Mouse (Mus musculus): Measurements from ENCODE around the gene Itga8. TPM values are rescaled to one million over a fixed set of nuclear protein-coding genes. Genes with fewer than 3 reads are reported as not detected.

The Itga8 gene
- polyA plus RNA-seq, 1 experiment from 2014 or later = 8.1 TPM

DNA sequence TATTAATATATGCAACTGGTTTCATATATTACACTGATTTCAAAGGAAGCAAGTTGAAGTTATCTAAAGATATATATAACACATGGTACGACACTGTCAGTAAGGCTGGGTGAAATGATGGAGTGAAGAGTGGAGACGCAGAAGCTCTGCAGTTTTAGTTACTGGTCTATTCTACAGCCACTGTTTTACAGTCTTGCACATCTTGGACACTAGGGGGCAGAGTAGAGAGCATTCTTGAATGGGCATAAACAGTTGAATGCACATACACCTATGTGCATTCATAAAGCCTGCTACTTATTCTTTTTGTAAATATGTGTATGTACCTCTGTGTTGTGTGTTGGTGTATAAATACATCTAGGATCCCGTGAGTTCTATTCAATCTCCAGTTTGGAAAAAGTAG is 141.2 kb downstream of the Itga8 start:
- Histone ChIP-seq H3K4me1 (replicated peaks; ENCODE audit: control insufficient read depth, insufficient read depth, low read length) (no peaks in the 10 kb centered on the region), H3K27ac (ENCODE audit: low read depth, low read length) (no peak overlapping the region), H3K27me3 (replicated peaks; ENCODE audit: control insufficient read depth, insufficient read depth, low read length) (no peaks in the 10 kb centered on the region), H3K9ac (ENCODE audit: low read depth, low read length) (no peak overlapping the region), H3K9me3 (ENCODE audit: control insufficient read depth, low read length) (no peaks in the 10 kb centered on the region), H3K4me3 (ENCODE audit: low read depth, low read length) (no peak overlapping the region), H3K4me2 (no peak overlapping the region), H3K36me3 (ENCODE audit: control insufficient read depth, insufficient read depth, low read length) (no peaks in the 10 kb centered on the region)
- 69% methylated on average over 3 of the region's 3 CpGs for WGBS
- ATAC-seq (replicated peaks; ENCODE audit: low FRiP score) (no peak), DNase-seq (ENCODE audit: low spot score) (no peak)

DNA sequence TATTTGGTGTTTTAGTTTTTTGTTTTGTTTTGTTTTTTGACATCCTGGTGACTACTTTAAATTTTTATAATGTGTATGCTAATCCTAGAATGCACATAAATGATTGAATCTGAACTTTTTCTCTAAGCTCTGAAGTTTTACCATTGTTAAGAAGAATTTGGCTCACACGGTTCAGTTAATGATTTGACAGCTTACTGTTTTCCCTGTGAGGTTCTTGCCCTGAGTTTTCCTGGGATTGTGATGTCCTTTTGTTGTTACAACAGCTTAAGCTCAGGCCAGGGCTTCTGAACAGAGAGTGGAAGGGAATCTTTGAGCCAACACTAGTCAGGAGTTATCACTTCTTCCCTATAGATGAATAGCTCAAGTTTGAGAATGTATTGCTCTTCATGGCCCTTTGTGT is 144.7 kb downstream of the Itga8 start:
- Histone ChIP-seq H3K4me1 (replicated peaks; ENCODE audit: control insufficient read depth, insufficient read depth, low read length) (no peaks in the 10 kb centered on the region), H3K4me3 (ENCODE audit: low read depth, low read length) (no peak overlapping the region), H3K9me3 (ENCODE audit: control insufficient read depth, low read length) (no peaks in the 10 kb centered on the region), H3K36me3 (ENCODE audit: control insufficient read depth, insufficient read depth, low read length) (no peaks in the 10 kb centered on the region), H3K9ac (ENCODE audit: low read depth, low read length) (no peak overlapping the region), H3K27me3 (replicated peaks; ENCODE audit: control insufficient read depth, insufficient read depth, low read length) (no peaks in the 10 kb centered on the region), H3K27ac (ENCODE audit: low read depth, low read length) (no peak overlapping the region), H3K4me2 (no peak overlapping the region)
- WGBS = 47% methylated on average over 1 of the region's 1 CpGs
- ATAC-seq (replicated peaks; ENCODE audit: low FRiP score) = no peak
- DNase-seq (ENCODE audit: low spot score) = no peak

DNA sequence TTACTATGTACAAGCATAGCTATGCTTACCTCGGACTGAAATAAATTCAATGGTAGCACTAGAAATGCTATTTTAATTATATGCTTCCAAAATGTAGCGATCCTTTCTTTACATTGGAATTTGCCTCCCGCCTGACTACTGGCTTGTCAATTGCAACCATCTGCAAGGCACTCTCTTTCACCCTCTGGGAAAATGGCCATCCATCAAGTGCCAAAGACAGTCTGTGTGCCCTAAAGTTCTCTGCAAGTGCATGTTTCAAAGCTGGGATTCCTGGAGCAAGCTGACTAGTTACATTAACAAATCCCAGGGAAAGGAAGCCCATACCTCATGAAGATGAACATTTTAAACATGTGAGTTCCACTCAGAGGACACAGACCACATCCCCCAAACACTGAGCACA is 145.3 kb downstream of the Itga8 start:
- H3K9ac ChIP-seq (ENCODE audit: low read depth, low read length) = no peak overlapping the region
- no peak overlapping the region for H3K4me3 ChIP-seq (ENCODE audit: low read depth, low read length)
- no peaks in the 10 kb centered on the region for H3K9me3 ChIP-seq (ENCODE audit: control insufficient read depth, low read length)
- H3K27ac ChIP-seq (ENCODE audit: low read depth, low read length) = no peak overlapping the region
- no peak for DNase-seq (ENCODE audit: low spot score)
- WGBS = 56% methylated on average over 3 of the region's 3 CpGs
- H3K4me2 ChIP-seq = no peak overlapping the region
- H3K4me1 ChIP-seq (replicated peaks; ENCODE audit: control insufficient read depth, insufficient read depth, low read length) = no peaks in the 10 kb centered on the region
- H3K27me3 ChIP-seq (replicated peaks; ENCODE audit: control insufficient read depth, insufficient read depth, low read length) = no peaks in the 10 kb centered on the region
- ATAC-seq (replicated peaks; ENCODE audit: low FRiP score) = no peak
- no peaks in the 10 kb centered on the region for H3K36me3 ChIP-seq (ENCODE audit: control insufficient read depth, insufficient read depth, low read length)

DNA sequence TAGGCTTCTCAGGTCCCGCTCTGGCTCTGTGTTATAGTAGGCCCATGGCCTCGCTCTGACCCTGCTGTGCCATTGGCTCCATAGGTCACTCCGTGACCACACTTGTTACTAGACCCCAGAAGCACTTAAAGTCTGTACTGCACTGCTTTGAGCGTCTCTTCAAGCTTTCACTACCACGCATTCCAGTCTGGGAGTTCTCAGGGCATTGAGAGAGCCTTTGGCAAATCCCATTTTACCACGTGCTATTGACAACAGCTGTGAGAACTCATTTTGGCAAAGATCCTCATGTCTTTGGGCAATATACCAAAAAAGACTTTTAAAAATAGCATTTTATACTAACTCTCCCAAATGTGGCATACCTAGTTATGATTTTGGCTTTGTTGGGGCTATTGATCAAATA is 147.0 kb downstream of the Itga8 start:
- no peak overlapping the region for H3K4me2 ChIP-seq
- H3K27me3 ChIP-seq (replicated peaks; ENCODE audit: control insufficient read depth, insufficient read depth, low read length) = no peaks in the 10 kb centered on the region
- ATAC-seq (replicated peaks; ENCODE audit: low FRiP score) = no peak
- no peak overlapping the region for H3K4me3 ChIP-seq (ENCODE audit: low read depth, low read length)
- no peak overlapping the region for H3K27ac ChIP-seq (ENCODE audit: low read depth, low read length)
- WGBS = 85% methylated on average over 6 of the region's 6 CpGs
- DNase-seq (ENCODE audit: low spot score) = no peak
- H3K4me1 ChIP-seq (replicated peaks; ENCODE audit: control insufficient read depth, insufficient read depth, low read length) = no peaks in the 10 kb centered on the region
- no peaks in the 10 kb centered on the region for H3K36me3 ChIP-seq (ENCODE audit: control insufficient read depth, insufficient read depth, low read length)
- H3K9me3 ChIP-seq (ENCODE audit: control insufficient read depth, low read length) = no peaks in the 10 kb centered on the region
- no peak overlapping the region for H3K9ac ChIP-seq (ENCODE audit: low read depth, low read length)

DNA sequence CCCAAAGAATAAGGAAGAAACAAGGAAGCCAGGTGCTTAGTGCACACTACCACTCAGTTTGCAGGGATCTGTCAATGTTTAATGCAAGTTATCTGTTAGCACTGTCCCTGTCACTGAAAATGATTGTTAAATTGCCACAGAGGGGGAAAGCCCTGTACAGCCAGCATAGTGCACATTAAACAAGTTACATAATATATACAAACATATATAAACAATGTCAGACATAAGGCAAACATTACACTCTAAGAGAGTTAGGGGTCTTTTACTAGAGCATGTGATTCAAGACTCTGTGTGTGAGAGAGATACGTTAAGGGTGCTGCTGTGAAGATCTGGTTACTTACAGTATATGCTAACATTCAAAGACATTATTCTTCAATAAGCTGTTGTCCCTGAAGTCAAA is 148.2 kb downstream of the Itga8 start:
- no peak overlapping the region for H3K4me2 ChIP-seq
- WGBS = 71% methylated on average over 1 of the region's 1 CpGs
- ATAC-seq (replicated peaks; ENCODE audit: low FRiP score) (no peak), DNase-seq (ENCODE audit: low spot score) (no peak)
- H3K4me1 ChIP-seq (replicated peaks; ENCODE audit: control insufficient read depth, insufficient read depth, low read length) = no peaks in the 10 kb centered on the region
- no peaks in the 10 kb centered on the region for H3K27me3 ChIP-seq (replicated peaks; ENCODE audit: control insufficient read depth, insufficient read depth, low read length)
- no peaks in the 10 kb centered on the region for H3K36me3 ChIP-seq (ENCODE audit: control insufficient read depth, insufficient read depth, low read length)
- H3K9ac ChIP-seq (ENCODE audit: low read depth, low read length) = no peak overlapping the region
- H3K27ac ChIP-seq (ENCODE audit: low read depth, low read length) = no peak overlapping the region
- H3K4me3 ChIP-seq (ENCODE audit: low read depth, low read length) = no peak overlapping the region
- no peaks in the 10 kb centered on the region for H3K9me3 ChIP-seq (ENCODE audit: control insufficient read depth, low read length)

DNA sequence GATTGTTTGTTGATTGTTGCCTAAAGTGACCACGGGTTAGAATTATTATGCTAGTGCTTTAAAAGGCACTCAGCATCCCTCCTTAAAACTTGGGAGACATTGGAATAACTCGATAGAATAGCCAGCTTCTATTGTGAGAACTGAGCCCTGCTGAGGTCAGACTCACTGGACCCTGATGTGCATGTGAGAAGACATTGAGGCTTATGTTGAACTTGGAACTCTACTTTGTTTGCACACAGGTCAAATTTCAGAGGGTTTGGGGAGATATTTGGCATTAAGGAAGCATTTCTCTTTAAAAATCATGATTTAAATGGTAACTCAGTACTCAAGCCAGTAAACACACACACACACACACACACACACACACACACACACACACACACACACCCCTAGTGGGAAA is 153.8 kb downstream of the Itga8 start:
- DNase-seq (ENCODE audit: low spot score) (no peak), ATAC-seq (replicated peaks; ENCODE audit: low FRiP score) (no peak)
- no peak overlapping the region for H3K27ac ChIP-seq (ENCODE audit: low read depth, low read length)
- WGBS = 74% methylated on average over 2 of the region's 2 CpGs
- H3K36me3 ChIP-seq (ENCODE audit: control insufficient read depth, insufficient read depth, low read length) = no peaks in the 10 kb centered on the region
- H3K4me1 ChIP-seq (replicated peaks; ENCODE audit: control insufficient read depth, insufficient read depth, low read length) = no peaks in the 10 kb centered on the region
- no peak overlapping the region for H3K4me3 ChIP-seq (ENCODE audit: low read depth, low read length)
- H3K4me2 ChIP-seq = no peak overlapping the region
- H3K9ac ChIP-seq (ENCODE audit: low read depth, low read length) = no peak overlapping the region
- H3K27me3 ChIP-seq (replicated peaks; ENCODE audit: control insufficient read depth, insufficient read depth, low read length) = no peaks in the 10 kb centered on the region
- no peaks in the 10 kb centered on the region for H3K9me3 ChIP-seq (ENCODE audit: control insufficient read depth, low read length)

DNA sequence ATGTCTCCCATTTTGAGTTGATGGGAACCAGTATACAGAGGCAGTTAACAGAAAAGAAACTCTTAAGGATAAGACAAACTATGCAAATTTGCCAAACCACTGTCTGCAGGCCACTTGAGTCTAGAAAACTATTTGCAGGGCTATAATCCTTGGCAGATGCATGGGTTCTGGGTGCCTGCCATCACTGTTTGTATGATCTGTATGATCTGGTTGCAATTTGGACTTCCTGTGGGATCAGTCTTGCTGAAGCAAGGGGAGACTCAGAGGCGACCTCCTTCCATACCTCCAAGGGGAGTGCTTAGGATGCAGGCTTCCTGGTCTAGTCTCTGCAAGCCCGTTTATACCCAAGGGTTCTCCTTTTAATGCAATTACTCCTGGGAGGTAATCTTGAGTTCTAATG is 155.1 kb downstream of the Itga8 start:
- ATAC-seq (replicated peaks; ENCODE audit: low FRiP score) = no peak
- H3K36me3 ChIP-seq (ENCODE audit: control insufficient read depth, insufficient read depth, low read length) = no peaks in the 10 kb centered on the region
- no peak overlapping the region for H3K4me2 ChIP-seq
- H3K4me1 ChIP-seq (replicated peaks; ENCODE audit: control insufficient read depth, insufficient read depth, low read length) = no peaks in the 10 kb centered on the region
- WGBS = 42% methylated on average over 2 of the region's 2 CpGs
- no peak overlapping the region for H3K4me3 ChIP-seq (ENCODE audit: low read depth, low read length)
- H3K9ac ChIP-seq (ENCODE audit: low read depth, low read length) = no peak overlapping the region
- H3K27me3 ChIP-seq (replicated peaks; ENCODE audit: control insufficient read depth, insufficient read depth, low read length) = no peaks in the 10 kb centered on the region
- no peak for DNase-seq (ENCODE audit: low spot score)
- no peaks in the 10 kb centered on the region for H3K9me3 ChIP-seq (ENCODE audit: control insufficient read depth, low read length)
- H3K27ac ChIP-seq (ENCODE audit: low read depth, low read length) = no peak overlapping the region

DNA sequence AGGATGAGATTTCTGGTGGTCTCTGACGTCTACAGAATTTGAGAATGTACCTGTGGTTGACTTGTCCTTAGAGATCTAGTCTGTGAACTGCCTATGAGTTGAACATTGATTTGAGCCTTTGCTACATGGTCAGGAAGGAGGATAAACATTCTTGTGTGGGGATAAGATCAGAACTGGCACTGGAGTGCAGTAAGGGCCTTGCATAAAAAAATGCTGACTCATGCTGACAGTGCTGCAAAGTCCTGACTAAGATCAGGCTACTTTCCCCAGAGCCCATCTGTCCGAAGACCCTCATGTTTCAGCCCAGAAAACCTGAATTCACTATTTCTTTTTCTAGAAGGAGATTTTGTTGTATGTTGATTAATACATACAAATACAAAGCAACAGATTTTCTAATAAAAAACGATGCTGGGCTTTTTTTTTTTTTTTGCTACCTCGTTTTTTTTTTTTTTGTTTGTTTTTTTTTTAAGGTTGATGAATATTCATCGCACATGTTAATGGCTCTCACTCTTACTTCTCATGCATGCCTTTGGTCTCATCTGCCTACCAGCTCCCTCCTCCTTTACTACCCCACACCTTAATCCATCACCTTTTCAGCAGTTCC is 162.9 kb downstream of the Itga8 start:
- Histone ChIP-seq H3K9ac (ENCODE audit: low read depth, low read length) (no peak overlapping the region), H3K4me2 (no peak overlapping the region), H3K36me3 (ENCODE audit: control insufficient read depth, insufficient read depth, low read length) (no peaks in the 10 kb centered on the region), H3K4me1 (replicated peaks; ENCODE audit: control insufficient read depth, insufficient read depth, low read length) (no peaks in the 10 kb centered on the region), H3K27me3 (replicated peaks; ENCODE audit: control insufficient read depth, insufficient read depth, low read length) (no peaks in the 10 kb centered on the region), H3K4me3 (ENCODE audit: low read depth, low read length) (no peak overlapping the region), H3K27ac (ENCODE audit: low read depth, low read length) (no peak overlapping the region), H3K9me3 (ENCODE audit: control insufficient read depth, low read length) (no peaks in the 10 kb centered on the region)
- WGBS = 74% methylated on average over 5 of the region's 5 CpGs
- ATAC-seq (replicated peaks; ENCODE audit: low FRiP score) = peak; percentile 71
- DNase-seq (ENCODE audit: low spot score) = no peak

DNA sequence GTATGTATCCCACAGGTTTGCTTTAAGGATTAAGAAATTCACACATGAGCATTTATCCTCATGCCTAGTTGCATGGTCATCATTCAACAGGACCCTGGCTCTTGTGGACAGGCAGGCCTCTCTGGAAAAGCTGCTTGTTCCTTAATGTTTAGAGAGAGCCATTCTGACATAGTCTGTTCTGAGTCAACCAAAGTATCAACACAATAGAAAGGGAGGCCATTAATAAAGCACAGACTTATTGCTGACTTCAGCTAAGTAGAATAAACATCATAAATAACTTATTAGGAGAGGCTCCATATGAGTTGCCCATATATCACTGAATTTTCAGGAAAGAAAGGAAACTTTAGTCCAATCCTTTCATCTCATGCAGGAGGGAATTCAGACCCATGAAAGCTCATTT is 175.1 kb downstream of the Itga8 start:
- no peaks in the 10 kb centered on the region for H3K36me3 ChIP-seq (ENCODE audit: control insufficient read depth, insufficient read depth, low read length)
- no peaks in the 10 kb centered on the region for H3K9me3 ChIP-seq (ENCODE audit: control insufficient read depth, low read length)
- no peak for ATAC-seq (replicated peaks; ENCODE audit: low FRiP score)
- H3K4me3 ChIP-seq (ENCODE audit: low read depth, low read length) = no peak overlapping the region
- no peak overlapping the region for H3K27ac ChIP-seq (ENCODE audit: low read depth, low read length)
- no peak overlapping the region for H3K9ac ChIP-seq (ENCODE audit: low read depth, low read length)
- H3K4me1 ChIP-seq (replicated peaks; ENCODE audit: control insufficient read depth, insufficient read depth, low read length) = no peaks in the 10 kb centered on the region
- no peaks in the 10 kb centered on the region for H3K27me3 ChIP-seq (replicated peaks; ENCODE audit: control insufficient read depth, insufficient read depth, low read length)
- no peak for DNase-seq (ENCODE audit: low spot score)
- no peak overlapping the region for H3K4me2 ChIP-seq

Measured in liver, embryonic 11.5 days (tissue).